Mouse (Mus musculus) small intestine, adult 2 months (tissue): ENCODE measurements around the gene Rpl31. TPM values are rescaled to one million over a fixed set of nuclear protein-coding genes. Genes with fewer than 3 reads are reported as not detected.

Experiments
- H3K27ac ChIP-seq: fragments of 200-500 bp; 2 replicates; pipeline ENCODE4 v1.5.1; 2012; ENCODE audit warnings: low read depth, low read length, control low read depth, inconsistent platforms; ENCODE audit not compliant: insufficient read depth
- H3K27me3 ChIP-seq: fragments of 200-500 bp; 2 replicates; pipeline ENCODE4 v1.6.1; 2012; ENCODE audit warnings: mild to moderate bottlenecking, moderate library complexity, low read length, inconsistent platforms; ENCODE audit not compliant: control insufficient read depth, insufficient read depth
- H3K36me3 ChIP-seq: fragments of 200-500 bp; 2 replicates; pipeline ENCODE4 v1.6.1; 2012; ENCODE audit warnings: mild to moderate bottlenecking, low read length, control low read depth, inconsistent platforms; ENCODE audit not compliant: control insufficient read depth, insufficient read depth
- H3K4me1 ChIP-seq: fragments of 200-500 bp; 2 replicates; pipeline ENCODE4 v1.6.1; 2012; ENCODE audit warnings: low read length, inconsistent platforms, mixed read lengths; ENCODE audit not compliant: control insufficient read depth, insufficient read depth, insufficient read length
- H3K4me3 ChIP-seq: fragments of 200-500 bp; 2 replicates; pipeline ENCODE4 v1.5.1; 2012; ENCODE audit warnings: low read depth, mild to moderate bottlenecking, control low read depth, inconsistent platforms, low read length, moderate library complexity
- CTCF ChIP-seq: fragments of 200-500 bp; IDR thresholded peaks from 2 replicates; pipeline ENCODE4 v1.5.1; 2012; ENCODE audit warnings: low read depth, mild to moderate bottlenecking, control low read depth, inconsistent platforms, low read length, moderate library complexity, mixed read lengths; ENCODE audit not compliant: insufficient replicate concordance, insufficient read length; ENCODE audit errors: extremely low read depth
- POLR2A ChIP-seq: fragments of 200-500 bp; IDR thresholded peaks from 2 replicates; pipeline ENCODE4 v1.6.1; 2012; ENCODE audit warnings: low read depth, mild to moderate bottlenecking, control low read depth, inconsistent platforms, low read length, moderate library complexity
- whole genome bisulfite sequencing: fragments of 180-500 bp; shearing (Covaris S2); methylation state at CpG from one replicate; pipeline ENCODE4 v1.1.7; 2018; 5-methylcytosine and 5-hydroxymethylcytosine counted together
- polyA plus RNA-seq: library from polyadenylated mRNA; depleted of rRNA; stranded (reverse); fragments of >200 nt; gene quantifications from 2 replicates; pipeline ENCODE4 v1.2.3, GENCODE M21; 2012; rRNA removed

Rpl31 gene
- polyA plus RNA-seq, 1 experiment = 55.5 TPM

- no peaks in the 10 kb centered on the region; the same call in 1 of the 2 replicates for H3K36me3 ChIP-seq
- no peak for TF ChIP-seq POLR2A
- no peak for TF ChIP-seq CTCF
- 84% methylated on average over 9 of the region's 9 CpGs for WGBS
These were observed 51.2 kb downstream of the Rpl31 start for GRCm38 (mm10) chr1:39418852-39419251.

GRCm38 (mm10) chr1:39420987-39421386, 53.3 kb downstream of the Rpl31 start:
- no peak for TF ChIP-seq CTCF
- TF ChIP-seq POLR2A = no peak
- 94% methylated on average over 6 of the region's 6 CpGs for WGBS
- Histone ChIP-seq H3K27me3 (no peaks in the 10 kb centered on the region), H3K27ac (no peak overlapping the region), H3K36me3 (peaks cover 1% of the 10 kb centered on the region; the same call in 1 of the 2 replicates), H3K4me3 (no peak overlapping the region), H3K4me1 (peaks cover 4% of the 10 kb centered on the region; the same call in 1 of the 2 replicates)

More at GRCm38 (mm10) chr1:39418852-39419251, 51.2 kb downstream of the Rpl31 start:
- H3K4me3 ChIP-seq = no peak overlapping the region
- H3K27ac ChIP-seq = no peak overlapping the region
- H3K4me1 ChIP-seq = peaks cover 4% of the 10 kb centered on the region; the same call in 1 of the 2 replicates
- no peaks in the 10 kb centered on the region for H3K27me3 ChIP-seq

Other genes with a start within 250 kb of the Rpl31 start
- 16.1 and 77.6 TPM in 2 replicates for gene Npas2, start 174.1 kb upstream of the Rpl31 start, polyA plus RNA-seq
- 6.0 and 13.1 TPM in 2 replicates for gene Tbc1d8, start 110.9 kb downstream of the Rpl31 start, polyA plus RNA-seq
- 11.7 and 18.8 TPM in 2 replicates for gene Cnot11, start 167.2 kb downstream of the Rpl31 start, polyA plus RNA-seq
- 13.2 and 15.6 TPM in 2 replicates for gene Rnf149, start 209.6 kb downstream of the Rpl31 start, polyA plus RNA-seq